Mouse (Mus musculus) limb, embryonic 11.5 days (tissue): Measurements from ENCODE around the gene Anapc16. TPM values are rescaled to one million over a fixed set of nuclear protein-coding genes. Genes with fewer than 3 reads are reported as not detected.

Source experiments
- ATAC-seq: fragments of 200-750 bp; cut with Nextera tagmentation; 2 replicates; pipeline ENCODE4 v1.8.0; 2017; ENCODE audit warnings: low read depth; ENCODE audit not compliant: insufficient number of reproducible peaks, low FRiP score, low TSS enrichment
- DNase-seq: peaks from one replicate; pipeline ENCODE4 v3.0.0-alpha.2; 2015; ENCODE audit warnings: low spot score
- H3K27ac ChIP-seq: fragments of 300-500 bp; sonication (generic); replicated peaks from 2 replicates; pipeline ENCODE4 v1.5.1; 2014; ENCODE audit warnings: low read depth, mild to moderate bottlenecking, low read length
- H3K27me3 ChIP-seq: fragments of 300-500 bp; sonication (generic); 2 replicates; pipeline ENCODE4 v1.6.1; 2014; ENCODE audit warnings: mild to moderate bottlenecking, low read length, mixed read lengths; ENCODE audit not compliant: control insufficient read depth, insufficient read depth
- H3K36me3 ChIP-seq: fragments of 300-500 bp; sonication (generic); 2 replicates; pipeline ENCODE4 v1.6.1; 2014; ENCODE audit warnings: mild to moderate bottlenecking, low read length, moderate library complexity, mixed read lengths; ENCODE audit not compliant: control insufficient read depth, insufficient read depth
- H3K4me1 ChIP-seq: fragments of 300-500 bp; sonication (generic); 2 replicates; pipeline ENCODE4 v1.6.1; 2014; ENCODE audit warnings: low read length, mixed read lengths; ENCODE audit not compliant: control insufficient read depth, insufficient read depth
- H3K4me2 ChIP-seq: fragments of 300-500 bp; sonication (generic); 2 replicates; pipeline ENCODE4 v1.6.1; 2014; ENCODE audit warnings: low read depth, mild to moderate bottlenecking, moderate library complexity; ENCODE audit not compliant: severe bottlenecking
- H3K4me3 ChIP-seq: fragments of 300-500 bp; sonication (generic); 2 replicates; pipeline ENCODE4 v1.5.1; 2014; ENCODE audit warnings: low read depth, low read length
- H3K9ac ChIP-seq: fragments of 300-500 bp; sonication (generic); 2 replicates; pipeline ENCODE4 v1.6.1; 2014; ENCODE audit warnings: mild to moderate bottlenecking, low read length
- H3K9me3 ChIP-seq: fragments of 300-500 bp; sonication (generic); 2 replicates; pipeline ENCODE4 v1.6.1; 2016; ENCODE audit warnings: low read length; ENCODE audit not compliant: control insufficient read depth
- WGBS: fragments of 180-500 bp; shearing (Covaris S2); extraction: QIAGEN DNeasy Blood & Tissue Kit; methylation state at CpG from one replicate; pipeline ENCODE4 v1.1.7; 2014; 5-methylcytosine and 5-hydroxymethylcytosine counted together
- polyA plus RNA-seq: library from polyadenylated mRNA; unstranded; fragments of >200 nt; fragmentation: Nextera tagmentation; extraction: Ambion mirVana; gene quantifications from 2 replicates; pipeline ENCODE4 v1.2.1, GENCODE M21; 2014

Anapc16 gene
- polyA plus RNA-seq, 1 experiment from 2014 or later = 112 TPM

- H3K9ac ChIP-seq = no peak overlapping the region
- DNase-seq = no peak
- WGBS = 59% methylated on average over 6 of the region's 6 CpGs
- H3K27ac ChIP-seq = 0 out of 2 replicates have a peak overlapping the region, but pooled peaks have one; percentile 42
- H3K36me3 ChIP-seq = no peaks in the 10 kb centered on the region
- no peak for ATAC-seq
- H3K27me3 ChIP-seq = no peaks in the 10 kb centered on the region
- no peak overlapping the region for H3K4me3 ChIP-seq
- H3K9me3 ChIP-seq = no peaks in the 10 kb centered on the region
- peak overlapping the region; percentile 94; the same call in 1 of the 2 replicates for H3K4me2 ChIP-seq
- peaks cover 29% of the 10 kb centered on the region for H3K4me1 ChIP-seq
Measured at GRCm38 (mm10) chr10:59948363-59949254, 54.3 kb downstream of the Anapc16 start.

DNA sequence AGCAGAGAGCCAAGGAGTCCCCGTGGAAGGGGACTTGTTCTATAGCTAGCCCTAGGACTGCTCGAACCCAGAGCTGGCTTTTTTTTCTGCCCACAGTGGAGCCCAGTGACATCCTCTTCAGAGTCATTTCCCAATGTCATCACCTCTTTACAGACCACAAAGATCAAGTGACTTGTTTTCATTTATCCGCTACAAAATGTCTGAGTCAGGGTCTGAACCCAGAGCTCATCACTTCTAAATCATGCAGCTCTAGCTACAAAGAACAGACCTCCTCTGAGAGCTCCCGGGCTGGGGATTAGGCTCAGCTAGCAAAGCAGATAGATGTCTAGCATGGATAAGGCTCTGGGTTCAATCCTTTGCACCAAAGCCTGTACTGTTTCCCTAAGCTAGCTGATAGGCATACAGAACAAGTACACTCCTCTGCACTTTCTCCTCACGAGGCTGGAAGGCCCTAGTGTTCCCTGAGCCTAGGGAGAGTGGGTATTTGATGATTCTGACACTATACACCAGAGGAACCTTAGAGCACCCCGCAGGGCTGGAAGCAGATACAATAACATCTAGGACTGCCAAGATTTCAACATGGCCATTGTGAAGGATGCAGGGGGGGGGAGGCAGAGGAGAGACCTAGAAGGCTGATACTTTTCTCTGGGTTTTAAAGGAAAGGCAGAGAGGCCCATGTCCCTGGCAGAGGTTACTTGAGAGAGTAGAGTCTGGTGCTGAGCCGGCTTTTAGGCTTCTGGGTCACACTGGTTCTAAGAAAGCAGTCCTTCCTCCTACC is 55.5 kb downstream of the Anapc16 start:
- ATAC-seq (no peak), DNase-seq (no peak)
- Histone ChIP-seq H3K4me3 (no peak overlapping the region), H3K27me3 (no peaks in the 10 kb centered on the region), H3K27ac (peak overlapping the region; percentile 36; the same call in 1 of the 2 replicates), H3K9ac (no peak overlapping the region), H3K9me3 (no peaks in the 10 kb centered on the region), H3K36me3 (no peaks in the 10 kb centered on the region), H3K4me2 (no peak overlapping the region), H3K4me1 (peaks cover 31% of the 10 kb centered on the region)
- WGBS = 75% methylated on average over 7 of the region's 7 CpGs

DNA sequence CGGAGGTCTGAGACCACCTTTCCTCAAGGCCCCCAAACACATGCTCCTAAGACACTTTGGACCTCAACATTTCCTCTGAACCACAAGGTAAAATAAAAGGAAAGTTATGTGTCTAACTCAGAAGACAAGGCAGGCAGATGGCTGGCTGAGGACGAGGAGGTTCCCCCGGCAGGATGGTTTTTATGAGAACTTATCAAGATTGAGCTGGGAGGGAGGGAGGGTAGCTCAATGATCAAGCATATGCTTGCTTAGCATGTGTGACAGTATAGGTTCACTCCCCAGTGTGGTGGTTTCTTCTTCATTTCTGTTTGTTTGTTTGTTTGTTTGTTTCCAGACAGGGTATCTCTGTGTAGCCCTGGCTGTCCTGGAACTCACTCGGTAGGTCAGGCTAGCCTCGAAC is 56.6 kb downstream of the Anapc16 start:
- no peak overlapping the region for H3K27ac ChIP-seq
- H3K4me1 ChIP-seq = peaks cover 31% of the 10 kb centered on the region
- H3K4me3 ChIP-seq = no peak overlapping the region
- no peaks in the 10 kb centered on the region for H3K36me3 ChIP-seq
- DNase-seq (no peak), ATAC-seq (no peak)
- H3K9ac ChIP-seq = no peak overlapping the region
- 87% methylated on average over 5 of the region's 5 CpGs for WGBS
- no peak overlapping the region for H3K4me2 ChIP-seq
- H3K9me3 ChIP-seq = no peaks in the 10 kb centered on the region
- no peaks in the 10 kb centered on the region for H3K27me3 ChIP-seq

DNA sequence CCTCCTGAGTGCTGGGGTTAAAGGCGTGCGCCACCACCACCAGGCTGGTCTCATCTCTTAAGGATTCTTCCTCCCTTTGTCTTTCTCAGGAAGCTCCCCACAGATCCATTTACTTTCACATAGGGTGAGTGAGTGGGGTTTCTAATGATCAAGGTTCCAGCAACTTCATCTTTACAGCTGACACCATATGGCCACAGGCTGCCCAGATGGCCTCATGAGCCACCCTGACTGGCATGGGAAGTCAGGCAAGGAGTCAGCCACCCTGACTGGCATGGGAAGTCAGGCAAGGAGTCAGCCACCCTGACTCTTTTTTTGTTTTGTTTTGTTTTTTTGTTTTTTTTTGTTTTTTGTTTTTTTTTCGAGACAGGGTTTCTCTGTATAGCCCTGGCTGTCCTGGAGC is 57.5 kb downstream of the Anapc16 start:
- WGBS = 93% methylated on average over 3 of the region's 3 CpGs
- no peak for ATAC-seq
- no peaks in the 10 kb centered on the region for H3K27me3 ChIP-seq

GRCm38 (mm10) chr10:59943421-59943989 is 59.4 kb downstream of the Anapc16 start:
- Histone ChIP-seq H3K9ac (peak overlapping the region; percentile 28; the same call in 1 of the 2 replicates), H3K4me1 (peaks cover 13% of the 10 kb centered on the region), H3K27ac (no peak overlapping the region), H3K9me3 (no peaks in the 10 kb centered on the region), H3K36me3 (no peaks in the 10 kb centered on the region), H3K4me3 (no peak overlapping the region), H3K4me2 (peak overlapping the region; percentile 33), H3K27me3 (no peaks in the 10 kb centered on the region)
- DNase-seq = peak; percentile 61
- 53% methylated on average over 13 of the region's 13 CpGs for WGBS
- peak; percentile 38; the same call in 1 of the 2 replicates for ATAC-seq

More for the DNA sequence above, 57.5 kb downstream of the Anapc16 start:
- no peak overlapping the region for H3K4me2 ChIP-seq
- H3K27ac ChIP-seq = no peak overlapping the region
- DNase-seq = no peak
- H3K9ac ChIP-seq = no peak overlapping the region
- H3K4me3 ChIP-seq = no peak overlapping the region
- H3K4me1 ChIP-seq = peaks cover 28% of the 10 kb centered on the region
- H3K9me3 ChIP-seq = no peaks in the 10 kb centered on the region
- H3K36me3 ChIP-seq = no peaks in the 10 kb centered on the region

GRCm38 (mm10) chr10:59942847-59943420 is 60.0 kb downstream of the Anapc16 start:
- ATAC-seq (peak; percentile 73; the same call in 1 of the 2 replicates), DNase-seq (peak; percentile 68)
- Histone ChIP-seq H3K27me3 (no peaks in the 10 kb centered on the region), H3K27ac (0 out of 2 replicates have a peak overlapping the region, but pooled peaks have one; percentile 16), H3K4me2 (peak overlapping the region; percentile 33), H3K4me1 (peaks cover 12% of the 10 kb centered on the region), H3K9me3 (no peaks in the 10 kb centered on the region), H3K4me3 (no peak overlapping the region), H3K9ac (peak overlapping the region; percentile 28), H3K36me3 (no peaks in the 10 kb centered on the region)
- 2% methylated on average over 16 of the region's 16 CpGs for WGBS

GRCm38 (mm10) chr10:59942281-59942846 is 60.6 kb downstream of the Anapc16 start:
- ATAC-seq (no peak), DNase-seq (no peak)
- Histone ChIP-seq H3K36me3 (no peaks in the 10 kb centered on the region), H3K4me2 (peak overlapping the region; percentile 33; the same call in 1 of the 2 replicates), H3K27ac (0 out of 2 replicates have a peak overlapping the region, but pooled peaks have one; percentile 16), H3K4me1 (peaks cover 11% of the 10 kb centered on the region), H3K9me3 (no peaks in the 10 kb centered on the region), H3K9ac (0 out of 2 replicates have a peak overlapping the region, but pooled peaks have one; percentile 28), H3K4me3 (no peak overlapping the region), H3K27me3 (no peaks in the 10 kb centered on the region)
- WGBS = 54% methylated on average over 21 of the region's 21 CpGs
